Mouse (Mus musculus): ENCODE results near the gene Apom. TPM values are rescaled to one million over a fixed set of nuclear protein-coding genes. Genes with fewer than 3 reads are reported as not detected.

Gene Apom
- polyA plus RNA-seq (2015; fragmentation: Illumina TruSeq; extraction: RNeasy Lipid Tissue Mini Kit (QIAGEN cat#74804); ENCODE audit: low read depth, low replicate concordance): not detected

DNA sequence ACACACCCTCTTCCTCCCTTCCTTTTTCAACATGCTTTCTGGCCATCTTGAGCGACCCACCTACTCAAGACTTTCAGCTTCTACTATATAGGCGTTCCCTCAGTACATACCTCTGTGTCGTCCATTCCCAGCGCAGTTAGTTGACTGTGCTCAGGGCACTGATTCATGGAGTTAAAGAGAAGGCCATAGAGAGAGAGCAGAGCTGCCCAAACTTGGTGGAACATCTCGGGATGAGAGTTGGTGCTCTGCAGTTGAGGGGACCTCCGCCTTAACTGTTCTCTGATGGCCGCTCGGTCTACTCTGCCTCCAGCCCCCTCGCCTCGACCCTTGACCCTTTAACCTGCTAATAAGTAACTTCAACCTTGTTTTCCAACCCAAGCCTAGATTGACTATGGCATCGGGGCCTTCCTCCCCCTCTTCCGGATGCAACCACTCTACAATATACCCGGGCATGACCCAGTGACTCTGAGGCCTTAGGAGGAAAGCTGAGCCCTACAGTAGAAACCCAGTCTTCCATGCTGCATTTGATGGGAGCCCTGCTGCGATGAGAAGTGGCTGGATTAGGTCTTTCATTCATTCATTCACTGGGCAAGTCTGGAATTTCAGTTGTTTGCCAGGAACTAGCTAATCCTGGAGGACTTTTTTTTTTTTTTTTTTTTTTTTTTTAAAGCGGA lies at the start of gene Apom:
Gene Apom (minus strand): TSS at position 551 of the 674 bp plus-strand sequence.

DNA sequence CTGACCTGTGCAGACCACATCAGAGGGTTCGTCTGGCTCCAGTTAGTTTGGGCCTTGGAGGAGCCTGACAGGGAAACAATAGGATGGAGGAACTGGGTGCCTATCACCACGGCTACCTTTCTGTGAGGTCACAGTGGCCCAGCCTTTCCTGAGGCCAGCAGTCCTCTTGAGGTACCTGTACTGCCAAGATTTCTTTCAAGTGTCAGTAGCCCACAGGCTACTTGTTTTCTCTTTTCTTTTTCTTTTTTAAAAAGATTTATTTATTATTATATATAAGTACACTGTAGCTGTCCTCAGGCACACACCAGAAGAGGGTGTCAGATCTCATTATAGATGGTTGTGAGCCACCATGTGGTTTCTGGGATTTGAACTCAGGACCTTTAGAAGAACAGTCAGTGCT lies 44.1 kb upstream of the Apom start, which contains the start of gene Aif1:
Gene Aif1 (minus strand): TSS at position 101 of the 400 bp plus-strand sequence.

DNA sequence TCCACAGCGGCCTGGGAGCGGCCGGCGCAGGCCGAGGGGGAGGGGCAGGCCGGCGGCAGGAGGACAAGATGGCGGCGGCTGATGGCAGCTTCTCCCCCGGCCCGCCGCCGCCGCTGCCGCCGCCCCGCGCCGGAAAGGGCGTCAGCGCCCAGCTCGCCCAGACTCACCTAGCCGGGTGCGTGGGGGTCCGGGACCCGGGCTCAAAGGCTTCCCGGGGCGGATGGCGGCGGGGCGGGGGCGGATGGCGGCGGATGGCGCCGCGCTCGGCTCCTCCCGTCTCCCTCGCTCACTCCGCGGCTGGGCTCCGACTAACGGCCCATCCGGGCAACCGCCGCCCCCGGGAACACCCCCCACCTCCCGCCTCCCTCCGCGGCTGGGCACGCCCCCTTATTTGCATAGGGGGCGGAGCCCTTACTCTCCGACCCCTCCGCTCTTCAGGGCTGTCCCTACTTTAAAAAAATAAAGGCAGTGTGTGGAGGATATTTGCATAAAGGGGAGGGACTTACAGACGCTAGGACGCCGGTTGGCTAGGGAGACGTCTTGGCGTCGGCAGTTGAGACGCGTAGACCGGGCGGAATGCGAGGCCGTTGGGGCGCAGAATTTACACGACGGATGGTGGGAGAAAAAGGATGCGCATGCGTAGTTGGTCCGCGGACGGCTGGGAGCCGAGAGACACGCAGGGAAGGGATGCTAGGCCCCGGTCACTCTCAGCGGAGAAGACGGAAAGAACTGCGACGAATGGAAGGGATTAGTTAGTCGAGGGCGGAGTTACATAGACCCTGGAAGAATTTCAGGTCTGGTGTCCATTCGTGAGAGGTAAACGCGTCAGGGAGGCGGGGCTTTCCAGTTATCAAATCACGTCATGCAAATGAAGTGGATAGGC lies 33.0 kb upstream of the Apom start, which contains the start of gene Prrc2a:
Gene Prrc2a (minus strand): TSS at position 330 of the 883 bp plus-strand sequence.

DNA sequence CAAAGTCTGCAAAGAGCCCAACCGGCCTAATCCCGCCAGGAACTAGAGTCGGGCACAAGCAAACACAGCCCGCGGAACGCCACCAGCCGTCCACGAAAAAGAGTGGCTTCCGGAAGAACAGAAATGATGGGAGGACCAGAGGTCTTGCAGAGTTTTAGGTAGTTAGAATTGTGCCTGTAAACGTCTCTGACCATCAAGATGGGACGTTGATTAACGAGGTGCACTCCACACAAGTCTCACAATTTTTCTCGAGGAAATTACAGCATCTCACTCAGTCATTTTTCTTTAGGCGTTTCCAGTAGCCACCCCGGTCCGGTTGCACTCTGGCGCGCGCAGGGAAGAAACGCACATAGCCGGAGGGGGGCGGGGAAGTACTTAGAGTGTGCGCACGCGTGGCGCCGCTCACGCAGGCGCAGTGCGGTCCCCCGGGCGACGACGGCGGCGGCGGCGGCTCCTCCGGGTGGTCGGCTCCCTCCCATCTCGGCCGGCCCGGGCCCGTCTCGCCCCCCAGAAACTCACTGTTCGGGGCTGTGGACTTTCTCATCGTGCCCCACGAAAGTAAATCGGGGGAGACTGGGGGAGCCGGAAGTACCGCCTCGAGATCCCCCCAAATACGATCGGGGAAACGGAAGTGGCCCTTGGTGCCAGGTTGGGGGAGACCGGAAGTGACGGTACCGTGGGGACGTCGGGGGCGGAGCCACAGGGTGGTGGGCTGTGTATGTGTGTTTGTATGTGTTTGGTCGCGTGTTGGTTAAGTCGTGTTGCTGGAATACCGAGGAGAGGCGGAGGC lies 3.1 kb upstream of the Apom start, which contains the start of gene Bag6:
Gene Bag6 (plus strand): TSS at position 378 of the 790 bp plus-strand sequence.

DNA sequence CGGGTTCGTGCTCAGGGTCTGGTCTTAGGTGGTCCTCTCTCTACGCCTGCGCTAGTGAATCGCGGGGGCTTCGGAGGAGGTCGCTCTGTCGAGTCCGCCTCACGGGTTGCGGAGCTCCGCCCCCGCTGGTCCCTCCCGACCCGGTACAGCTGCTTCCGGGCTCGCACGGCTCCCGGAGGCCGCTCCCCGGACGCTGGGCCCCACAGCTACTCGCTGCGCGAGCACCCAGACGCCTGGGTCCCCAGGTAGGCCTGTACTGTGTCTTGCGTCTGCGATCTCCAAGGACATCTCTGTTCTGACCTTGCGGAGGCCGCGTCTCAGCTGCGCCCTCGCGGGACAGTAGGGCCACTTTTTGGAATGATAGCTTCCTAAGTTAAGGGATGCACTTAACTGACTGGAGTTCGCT lies 5.6 kb downstream of the Apom start, which contains the start of gene D17H6S53E:
Gene D17H6S53E (plus strand): TSS at position 168 of the 406 bp plus-strand sequence.

DNA sequence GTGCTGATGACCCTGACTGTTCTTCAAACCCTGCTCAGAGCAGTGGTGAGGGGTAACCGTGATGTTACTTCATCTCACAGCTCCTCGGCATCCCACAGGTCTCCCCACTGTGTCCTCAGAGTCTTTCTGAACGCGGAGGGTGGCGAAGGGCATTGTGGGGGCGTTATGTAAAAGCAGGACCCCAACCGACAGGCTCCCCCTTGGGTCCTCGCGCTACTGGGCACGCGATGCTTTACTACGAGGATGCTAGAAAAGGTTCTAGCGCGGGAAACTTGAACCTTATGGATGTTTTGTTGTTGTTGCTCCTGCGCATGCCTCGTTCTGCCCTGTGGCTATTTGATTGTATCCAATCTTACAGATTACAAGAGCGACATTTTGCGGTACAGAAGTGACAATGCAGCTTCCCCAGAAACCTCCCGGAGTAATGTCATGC lies 10.0 kb downstream of the Apom start, which contains the start of gene Csnk2b:
Gene Csnk2b (minus strand): TSS at position 183 of the 433 bp plus-strand sequence.

DNA sequence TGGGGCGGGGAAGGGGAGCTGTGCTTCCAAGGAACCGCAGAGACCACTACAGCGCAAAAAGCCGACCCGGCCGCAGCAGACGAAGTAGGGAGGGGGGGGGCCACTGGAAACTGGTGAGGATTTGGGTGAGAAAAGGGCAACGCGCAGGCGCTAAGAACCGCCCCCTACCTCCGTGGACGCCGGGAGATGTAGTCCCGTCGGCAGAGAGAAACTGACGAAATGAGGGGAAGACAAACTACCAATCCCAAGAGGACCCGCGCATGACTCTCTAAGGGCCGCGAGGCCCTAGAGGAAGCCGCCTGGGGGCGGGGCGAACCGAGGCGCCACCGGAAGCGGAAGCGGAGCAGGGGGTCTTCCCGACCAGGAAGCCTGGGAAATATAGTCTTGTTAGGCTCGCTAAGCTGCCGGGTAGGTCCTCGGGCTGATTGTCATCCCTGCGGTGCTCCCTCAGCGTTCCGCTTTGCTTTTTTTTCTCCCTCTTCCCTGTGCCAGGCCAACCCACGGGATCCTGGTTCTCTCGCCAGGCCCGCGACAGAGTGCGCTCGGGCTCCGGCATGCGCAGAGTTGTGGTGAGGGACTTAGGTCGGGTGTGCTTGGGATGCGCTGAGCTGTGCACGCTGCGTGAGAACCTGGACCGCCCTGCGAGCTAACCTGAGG lies 10.6 kb downstream of the Apom start, which contains the start of gene Gpank1:
Gene Gpank1 (plus strand): TSS at position 313 of the 657 bp plus-strand sequence.

DNA sequence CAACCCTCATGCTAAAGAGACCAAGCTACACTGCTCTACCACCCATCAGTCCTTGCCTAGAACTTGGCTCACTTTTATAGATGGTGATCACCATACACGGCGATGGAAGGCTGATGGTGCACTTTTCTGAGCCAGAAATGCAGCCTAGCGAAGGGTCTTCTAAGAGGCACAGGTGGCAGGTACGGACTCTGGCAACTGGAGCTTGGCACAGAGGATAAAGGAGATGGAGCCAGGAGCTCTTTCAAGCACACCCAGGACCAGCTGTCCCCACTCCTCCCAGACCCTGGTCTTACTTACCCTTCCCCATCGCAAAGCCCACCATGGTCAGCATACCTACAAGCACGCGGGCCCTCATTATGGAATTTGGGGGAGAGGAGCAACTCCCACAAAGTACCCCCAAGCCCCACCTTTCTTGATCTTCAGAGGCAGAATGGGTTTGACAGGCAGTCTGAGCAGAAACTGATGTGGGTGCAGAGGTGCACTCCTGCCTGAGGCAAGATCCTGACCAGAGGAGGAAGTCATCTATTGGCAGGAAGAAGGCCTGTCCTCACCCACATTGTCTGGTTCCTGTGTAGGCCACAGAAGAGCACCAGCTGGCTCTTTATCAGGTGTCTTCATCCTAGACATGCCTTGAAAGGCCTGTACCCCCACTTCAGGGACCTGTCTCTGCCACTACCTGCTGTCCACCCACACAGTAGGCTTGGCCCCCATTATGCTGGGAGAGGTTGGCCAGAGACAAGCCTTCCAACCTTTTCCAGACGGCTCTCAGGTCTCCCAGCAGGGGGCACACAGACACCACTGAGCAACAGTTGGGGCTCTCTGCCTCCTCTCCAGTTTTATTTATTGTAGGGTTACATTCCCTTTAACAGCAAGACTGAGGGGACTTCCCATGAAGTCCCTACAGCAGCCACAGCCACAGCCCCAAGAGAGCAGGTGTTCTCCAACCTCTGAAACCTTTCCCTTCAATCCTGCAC lies 16.5 kb downstream of the Apom start, which contains the start of gene Ly6g5b:
Gene Ly6g5b (minus strand): TSS at position 383 of the 974 bp plus-strand sequence.

DNA sequence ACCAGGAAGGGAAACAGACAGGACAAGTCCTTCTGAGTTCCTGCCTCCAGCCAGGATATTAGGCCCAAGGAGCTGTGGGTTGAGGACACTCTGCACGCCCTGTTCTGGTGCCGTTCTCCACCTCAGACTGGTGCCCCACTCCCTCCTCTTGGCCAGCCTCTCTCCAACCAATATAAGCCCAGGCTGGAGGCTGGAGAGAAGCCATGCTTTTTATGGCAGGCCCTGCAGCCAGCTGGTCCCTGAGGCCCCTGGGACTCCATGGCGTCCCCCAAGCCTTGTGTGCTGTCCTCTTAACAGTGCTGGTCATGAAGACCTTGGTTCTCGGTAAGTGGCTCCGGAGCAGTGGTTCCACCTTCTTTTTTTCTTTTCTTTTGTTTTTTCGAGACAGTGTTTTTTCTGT lies 23.8 kb downstream of the Apom start, which contains the start of gene Ly6g5c:
Gene Ly6g5c (plus strand): TSS at position 183 of the 400 bp plus-strand sequence.

DNA sequence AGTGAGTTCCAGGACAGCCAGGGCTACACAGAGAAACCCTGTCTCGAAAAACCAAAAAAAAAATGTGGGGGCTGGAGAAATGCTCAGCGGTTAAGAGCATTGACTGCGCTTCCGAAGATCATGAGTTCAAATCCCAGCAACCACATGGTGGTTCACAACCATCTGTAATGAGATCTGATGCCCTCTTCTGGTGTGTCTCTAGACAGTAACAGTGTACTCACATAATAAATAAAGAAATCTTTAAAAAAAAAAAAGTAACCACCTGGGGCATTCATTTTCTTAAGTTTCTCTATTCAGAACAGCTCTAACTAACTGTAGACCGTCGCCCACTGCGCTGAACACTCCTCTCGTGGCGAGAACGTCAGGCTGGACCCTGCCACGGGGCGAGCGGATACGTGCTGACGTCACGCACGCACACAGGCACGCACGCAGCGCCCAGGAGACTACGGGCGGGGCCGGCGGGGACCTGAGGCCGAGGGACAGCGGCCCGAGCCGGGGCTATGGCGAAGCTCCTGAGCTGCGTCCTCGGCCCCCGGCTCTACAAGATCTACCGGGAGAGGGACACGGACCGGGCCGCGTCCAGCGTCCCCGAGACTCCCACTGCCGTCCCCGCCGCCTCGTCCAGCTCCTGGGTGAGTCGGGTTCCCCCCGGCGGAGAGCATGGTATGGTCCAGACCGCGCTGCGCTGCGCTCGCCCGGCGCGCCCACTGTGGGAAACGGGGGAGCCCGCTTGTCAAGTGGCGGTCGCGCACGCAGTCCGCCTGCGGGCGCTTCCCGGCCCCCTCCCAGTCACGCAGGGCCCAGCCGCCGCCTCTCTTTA lies 42.8 kb downstream of the Apom start, which contains the start of gene Abhd16a:
Gene Abhd16a (plus strand): TSS at position 439 of the 820 bp plus-strand sequence.

DNA sequence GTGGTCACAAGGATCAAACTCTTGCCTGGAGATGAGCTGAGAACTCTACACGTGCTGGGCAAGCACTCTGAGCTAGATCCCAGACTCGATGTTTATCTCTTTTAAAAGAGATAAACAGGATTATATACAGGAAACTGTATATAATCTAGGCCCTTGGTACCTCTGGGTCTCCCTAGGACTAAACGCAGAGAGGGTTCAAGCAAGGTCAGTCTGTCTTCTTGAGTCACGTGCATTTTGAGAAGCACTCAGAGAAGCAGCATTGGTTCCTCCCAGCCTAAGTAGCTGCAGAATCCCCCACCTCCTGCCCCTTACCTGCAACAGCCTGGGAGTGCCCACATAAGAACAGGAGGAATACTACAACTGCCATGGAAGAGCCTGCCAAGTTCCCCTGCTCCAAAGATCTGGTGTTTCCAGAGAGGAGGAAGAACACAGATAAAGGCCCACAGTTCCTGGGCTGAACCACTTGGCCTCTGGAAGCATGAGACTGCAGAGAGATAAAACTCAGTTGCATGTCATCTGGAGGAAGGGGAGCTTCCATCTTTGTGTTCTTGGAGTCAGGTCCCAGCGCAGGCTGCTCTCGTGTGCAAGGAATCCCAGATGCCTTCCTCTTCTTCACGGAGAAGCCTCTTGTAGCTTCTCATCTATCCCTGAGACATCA lies 46.5 kb downstream of the Apom start, which contains the start of gene Ly6g6f:
Gene Ly6g6f (minus strand): TSS at position 403 of the 658 bp plus-strand sequence.

Other genes starting within 250 kb of the Apom start
- 1.5 TPM for gene C2, start 233.8 kb downstream of the Apom start, polyA plus RNA-seq (2015; fragmentation: Illumina TruSeq; extraction: RNeasy Lipid Tissue Mini Kit (QIAGEN cat#74804); ENCODE audit: low read depth, low replicate concordance)
- 122 TPM for gene Ehmt2, start 233.6 kb downstream of the Apom start, polyA plus RNA-seq (2015; fragmentation: Illumina TruSeq; extraction: RNeasy Lipid Tissue Mini Kit (QIAGEN cat#74804); ENCODE audit: low read depth, low replicate concordance)
- gene Slc44a4, start 217.6 kb downstream of the Apom start, polyA plus RNA-seq (2015; fragmentation: Illumina TruSeq; extraction: RNeasy Lipid Tissue Mini Kit (QIAGEN cat#74804); ENCODE audit: low read depth, low replicate concordance): 0.19 TPM
- gene Neu1, start 200.8 kb downstream of the Apom start, polyA plus RNA-seq (2015; fragmentation: Illumina TruSeq; extraction: RNeasy Lipid Tissue Mini Kit (QIAGEN cat#74804); ENCODE audit: low read depth, low replicate concordance): 51.2 TPM
- gene Hspa1b, start 172.8 kb downstream of the Apom start, polyA plus RNA-seq (2015; fragmentation: Illumina TruSeq; extraction: RNeasy Lipid Tissue Mini Kit (QIAGEN cat#74804); ENCODE audit: low read depth, low replicate concordance): 8.3 TPM
- not detected for gene Gm20481, start 162.1 kb downstream of the Apom start, polyA plus RNA-seq (2015; fragmentation: Illumina TruSeq; extraction: RNeasy Lipid Tissue Mini Kit (QIAGEN cat#74804); ENCODE audit: low read depth, low replicate concordance)
- 8.4 TPM for gene Hspa1a, start 159.9 kb downstream of the Apom start, polyA plus RNA-seq (2015; fragmentation: Illumina TruSeq; extraction: RNeasy Lipid Tissue Mini Kit (QIAGEN cat#74804); ENCODE audit: low read depth, low replicate concordance)
- 0.36 TPM for gene Hspa1l, start 159.3 kb downstream of the Apom start, polyA plus RNA-seq (2015; fragmentation: Illumina TruSeq; extraction: RNeasy Lipid Tissue Mini Kit (QIAGEN cat#74804); ENCODE audit: low read depth, low replicate concordance)
- 26.4 TPM for gene Lsm2, start 150.2 kb downstream of the Apom start, polyA plus RNA-seq (2015; fragmentation: Illumina TruSeq; extraction: RNeasy Lipid Tissue Mini Kit (QIAGEN cat#74804); ENCODE audit: low read depth, low replicate concordance)
- 22.8 TPM for gene Vars, start 131.1 kb downstream of the Apom start, polyA plus RNA-seq (2015; fragmentation: Illumina TruSeq; extraction: RNeasy Lipid Tissue Mini Kit (QIAGEN cat#74804); ENCODE audit: low read depth, low replicate concordance)
- gene Vwa7, start 115.5 kb downstream of the Apom start, polyA plus RNA-seq (2015; fragmentation: Illumina TruSeq; extraction: RNeasy Lipid Tissue Mini Kit (QIAGEN cat#74804); ENCODE audit: low read depth, low replicate concordance): 0.71 TPM
- gene Sapcd1, start 104.0 kb downstream of the Apom start, polyA plus RNA-seq (2015; fragmentation: Illumina TruSeq; extraction: RNeasy Lipid Tissue Mini Kit (QIAGEN cat#74804); ENCODE audit: low read depth, low replicate concordance): not detected
- 0.67 TPM for gene Msh5, start 85.3 kb downstream of the Apom start, polyA plus RNA-seq (2015; fragmentation: Illumina TruSeq; extraction: RNeasy Lipid Tissue Mini Kit (QIAGEN cat#74804); ENCODE audit: low read depth, low replicate concordance)
- 22.1 TPM for gene Clic1, start 82.1 kb downstream of the Apom start, polyA plus RNA-seq (2015; fragmentation: Illumina TruSeq; extraction: RNeasy Lipid Tissue Mini Kit (QIAGEN cat#74804); ENCODE audit: low read depth, low replicate concordance)
- 19.3 TPM for gene Ddah2, start 73.0 kb downstream of the Apom start, polyA plus RNA-seq (2015; fragmentation: Illumina TruSeq; extraction: RNeasy Lipid Tissue Mini Kit (QIAGEN cat#74804); ENCODE audit: low read depth, low replicate concordance)
- gene Ly6g6c, start 66.7 kb downstream of the Apom start, polyA plus RNA-seq (2015; fragmentation: Illumina TruSeq; extraction: RNeasy Lipid Tissue Mini Kit (QIAGEN cat#74804); ENCODE audit: low read depth, low replicate concordance): not detected
- not detected for gene Mpig6b, start 65.9 kb downstream of the Apom start, polyA plus RNA-seq (2015; fragmentation: Illumina TruSeq; extraction: RNeasy Lipid Tissue Mini Kit (QIAGEN cat#74804); ENCODE audit: low read depth, low replicate concordance)
- 5.5 TPM for gene Ly6g6e, start 55.1 kb downstream of the Apom start, polyA plus RNA-seq (2015; fragmentation: Illumina TruSeq; extraction: RNeasy Lipid Tissue Mini Kit (QIAGEN cat#74804); ENCODE audit: low read depth, low replicate concordance)
- gene Ly6g6d, start 54.0 kb downstream of the Apom start, polyA plus RNA-seq (2015; fragmentation: Illumina TruSeq; extraction: RNeasy Lipid Tissue Mini Kit (QIAGEN cat#74804); ENCODE audit: low read depth, low replicate concordance): 1.8 TPM
- 0.70 TPM for gene Ly6g6f, start 46.4 kb downstream of the Apom start, polyA plus RNA-seq (2015; fragmentation: Illumina TruSeq; extraction: RNeasy Lipid Tissue Mini Kit (QIAGEN cat#74804); ENCODE audit: low read depth, low replicate concordance)
- 106 TPM for gene Abhd16a, start 42.8 kb downstream of the Apom start, polyA plus RNA-seq (2015; fragmentation: Illumina TruSeq; extraction: RNeasy Lipid Tissue Mini Kit (QIAGEN cat#74804); ENCODE audit: low read depth, low replicate concordance)
- gene Ly6g5c, start 23.8 kb downstream of the Apom start, polyA plus RNA-seq (2015; fragmentation: Illumina TruSeq; extraction: RNeasy Lipid Tissue Mini Kit (QIAGEN cat#74804); ENCODE audit: low read depth, low replicate concordance): not detected
- gene Ly6g5b, start 16.6 kb downstream of the Apom start, polyA plus RNA-seq (2015; fragmentation: Illumina TruSeq; extraction: RNeasy Lipid Tissue Mini Kit (QIAGEN cat#74804); ENCODE audit: low read depth, low replicate concordance): not detected
- 24.9 TPM for gene Gpank1, start 10.6 kb downstream of the Apom start, polyA plus RNA-seq (2015; fragmentation: Illumina TruSeq; extraction: RNeasy Lipid Tissue Mini Kit (QIAGEN cat#74804); ENCODE audit: low read depth, low replicate concordance)
- gene Csnk2b, start 10.0 kb downstream of the Apom start, polyA plus RNA-seq (2015; fragmentation: Illumina TruSeq; extraction: RNeasy Lipid Tissue Mini Kit (QIAGEN cat#74804); ENCODE audit: low read depth, low replicate concordance): 221 TPM
- gene D17H6S53E, start 5.7 kb downstream of the Apom start, polyA plus RNA-seq (2015; fragmentation: Illumina TruSeq; extraction: RNeasy Lipid Tissue Mini Kit (QIAGEN cat#74804); ENCODE audit: low read depth, low replicate concordance): 18.0 TPM
- gene Bag6, start 3.1 kb upstream of the Apom start, polyA plus RNA-seq (2015; fragmentation: Illumina TruSeq; extraction: RNeasy Lipid Tissue Mini Kit (QIAGEN cat#74804); ENCODE audit: low read depth, low replicate concordance): 159 TPM
- gene Prrc2a, start 32.8 kb upstream of the Apom start, polyA plus RNA-seq (2015; fragmentation: Illumina TruSeq; extraction: RNeasy Lipid Tissue Mini Kit (QIAGEN cat#74804); ENCODE audit: low read depth, low replicate concordance): 185 TPM
- 19.0 TPM for gene Aif1, start 44.0 kb upstream of the Apom start, polyA plus RNA-seq (2015; fragmentation: Illumina TruSeq; extraction: RNeasy Lipid Tissue Mini Kit (QIAGEN cat#74804); ENCODE audit: low read depth, low replicate concordance)
- gene Lst1, start 56.4 kb upstream of the Apom start, polyA plus RNA-seq (2015; fragmentation: Illumina TruSeq; extraction: RNeasy Lipid Tissue Mini Kit (QIAGEN cat#74804); ENCODE audit: low read depth, low replicate concordance): 9.3 TPM
- gene Ltb, start 62.4 kb upstream of the Apom start, polyA plus RNA-seq (2015; fragmentation: Illumina TruSeq; extraction: RNeasy Lipid Tissue Mini Kit (QIAGEN cat#74804); ENCODE audit: low read depth, low replicate concordance): 0.55 TPM
- gene Tnf, start 70.0 kb upstream of the Apom start, polyA plus RNA-seq (2015; fragmentation: Illumina TruSeq; extraction: RNeasy Lipid Tissue Mini Kit (QIAGEN cat#74804); ENCODE audit: low read depth, low replicate concordance): not detected
- gene Lta, start 73.3 kb upstream of the Apom start, polyA plus RNA-seq (2015; fragmentation: Illumina TruSeq; extraction: RNeasy Lipid Tissue Mini Kit (QIAGEN cat#74804); ENCODE audit: low read depth, low replicate concordance): not detected
- not detected for gene Gm16181, start 88.8 kb upstream of the Apom start, polyA plus RNA-seq (2015; fragmentation: Illumina TruSeq; extraction: RNeasy Lipid Tissue Mini Kit (QIAGEN cat#74804); ENCODE audit: low read depth, low replicate concordance)
- 711 TPM for gene Atp6v1g2, start 101.6 kb upstream of the Apom start, polyA plus RNA-seq (2015; fragmentation: Illumina TruSeq; extraction: RNeasy Lipid Tissue Mini Kit (QIAGEN cat#74804); ENCODE audit: low read depth, low replicate concordance)
- 11.4 TPM for gene Nfkbil1, start 103.7 kb upstream of the Apom start, polyA plus RNA-seq (2015; fragmentation: Illumina TruSeq; extraction: RNeasy Lipid Tissue Mini Kit (QIAGEN cat#74804); ENCODE audit: low read depth, low replicate concordance)
- 206 TPM for gene Ddx39b, start 109.7 kb upstream of the Apom start, polyA plus RNA-seq (2015; fragmentation: Illumina TruSeq; extraction: RNeasy Lipid Tissue Mini Kit (QIAGEN cat#74804); ENCODE audit: low read depth, low replicate concordance)
- gene H2-D1, start 130.7 kb upstream of the Apom start, polyA plus RNA-seq (2015; fragmentation: Illumina TruSeq; extraction: RNeasy Lipid Tissue Mini Kit (QIAGEN cat#74804); ENCODE audit: low read depth, low replicate concordance): 50.0 TPM
- 0.45 TPM for gene H2-Q1, start 188.4 kb upstream of the Apom start, polyA plus RNA-seq (2015; fragmentation: Illumina TruSeq; extraction: RNeasy Lipid Tissue Mini Kit (QIAGEN cat#74804); ENCODE audit: low read depth, low replicate concordance)
- gene H2-Q2, start 210.2 kb upstream of the Apom start, polyA plus RNA-seq (2015; fragmentation: Illumina TruSeq; extraction: RNeasy Lipid Tissue Mini Kit (QIAGEN cat#74804); ENCODE audit: low read depth, low replicate concordance): 2.0 TPM
- 4.1 TPM for gene H2-Q4, start 247.6 kb upstream of the Apom start, polyA plus RNA-seq (2015; fragmentation: Illumina TruSeq; extraction: RNeasy Lipid Tissue Mini Kit (QIAGEN cat#74804); ENCODE audit: low read depth, low replicate concordance)

Measured in brain, adult 10 weeks (tissue).